Mouse (Mus musculus): Measurements from ENCODE around the gene Plin4.

DNA sequence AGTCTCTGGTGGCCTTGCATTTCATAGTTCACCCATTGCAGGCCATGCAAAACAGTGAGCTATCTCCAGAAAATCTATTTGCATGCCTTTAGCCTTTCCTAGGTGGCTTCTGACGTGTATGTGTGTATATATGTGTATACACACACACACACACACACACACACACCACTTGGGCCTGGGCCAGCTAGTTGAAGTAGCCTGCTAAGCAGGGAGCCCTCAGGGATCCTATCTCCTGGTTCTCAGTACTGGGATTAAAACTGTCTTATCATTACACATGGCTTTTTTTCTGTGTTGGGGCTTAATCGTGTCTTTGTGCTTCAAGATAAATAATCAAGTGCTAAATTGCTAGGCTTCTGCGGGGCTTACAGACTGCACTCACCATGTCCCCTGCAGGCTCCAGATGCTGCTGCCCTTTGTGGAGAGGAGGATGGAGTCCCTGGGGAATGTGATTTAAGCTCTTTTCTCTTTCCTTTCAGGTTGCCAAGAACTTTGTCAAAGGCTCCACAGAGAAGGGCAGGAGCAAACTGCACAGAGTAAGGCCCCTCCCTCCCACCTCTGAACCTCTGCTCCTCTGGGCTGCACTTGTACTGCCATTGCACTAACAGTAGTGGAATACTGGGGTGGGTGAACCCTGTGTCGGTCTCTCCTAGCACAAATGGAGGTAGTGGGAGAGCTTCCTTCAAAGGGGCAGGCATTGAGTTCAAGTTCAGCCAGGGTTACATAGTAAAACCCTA is 53.5 kb downstream of the Plin4 start:
- TF ChIP-seq EP300 (IDR thresholded peaks at IDR 0.05; ENCODE audit: low read length) (no peak), SIN3A (IDR thresholded peaks at IDR 0.05; ENCODE audit: low read length) (no peak), ZC3H11A (IDR thresholded peaks at IDR 0.05; ENCODE audit: low read depth, low read length) (no peak), ZNF384 (IDR thresholded peaks at IDR 0.05; ENCODE audit: low read depth, low read length) (no peak), UBTF (IDR thresholded peaks at IDR 0.05; ENCODE audit: low read depth, low read length) (no peak)
